Mouse (Mus musculus) E14TG2a.4 (cell line): Measurements from ENCODE around the gene Rnf166.

Experiments used
- CTCF ChIP-seq: conservative IDR thresholded peaks from 2 replicates; pipeline ENCODE4 v1.5.1; 2014; ENCODE audit warnings: low read length
- POU5F1 ChIP-seq: IDR thresholded peaks from 2 replicates; pipeline ENCODE4 v1.6.1; 2014; ENCODE audit warnings: low read length, borderline replicate concordance

GRCm38 (mm10) chr8:122497016-122497734, 21.3 kb upstream of the Rnf166 start:
- TF ChIP-seq CTCF (no peak), POU5F1 (no peak)
